Mouse (Mus musculus) frontal cortex, postnatal 14 days (tissue): Measurements from ENCODE around the gene Mup15.
"Not testable (repeated sequence)": the region's sequence is repeated elsewhere in the genome, so short reads cannot be mapped to it uniquely, and the experiment has no call there.

Source experiments
- DNase-seq, 2 experiments: peaks; one replicate each; pipeline ENCODE4 v3.0.0; 2022; ENCODE audit warnings: low spot score in 2 of 2

Mup15 gene

GRCm38 (mm10) chr4:61439643-61440042 lies at the start of gene Mup15:
Gene Mup15 (minus strand): TSS chr4:61439743.
- not testable (repeated sequence) for DNase-seq
